Mouse (Mus musculus): ENCODE results near the gene Cyp3a16. TPM values are rescaled to one million over a fixed set of nuclear protein-coding genes. Genes with fewer than 3 reads are reported as not detected.
"Not testable (repeated sequence)": the region's sequence is repeated elsewhere in the genome, so short reads cannot be mapped to it uniquely, and the experiment has no call there.

Gene Cyp3a16
- not detected for total RNA-seq (2021)
- long read RNA-seq, experiment 1 = 0 reads
- long read RNA-seq, experiment 2 = 0 reads

GRCm38 (mm10) chr5:145469623-145470022 lies at the start of gene Cyp3a16:
Gene Cyp3a16 (minus strand): TSS chr5:145469723.
- intact Hi-C loops (cut with DNase I; ENCODE audit: low total_unique reads); DNase-seq: not testable (repeated sequence)

- intact Hi-C loops (cut with DNase I; ENCODE audit: low total_unique reads) = no loop called here
- DNase-seq = no peak
Measured at GRCm38 (mm10) chr5:145490300-145490699, 20.8 kb upstream of the Cyp3a16 start.

DNA sequence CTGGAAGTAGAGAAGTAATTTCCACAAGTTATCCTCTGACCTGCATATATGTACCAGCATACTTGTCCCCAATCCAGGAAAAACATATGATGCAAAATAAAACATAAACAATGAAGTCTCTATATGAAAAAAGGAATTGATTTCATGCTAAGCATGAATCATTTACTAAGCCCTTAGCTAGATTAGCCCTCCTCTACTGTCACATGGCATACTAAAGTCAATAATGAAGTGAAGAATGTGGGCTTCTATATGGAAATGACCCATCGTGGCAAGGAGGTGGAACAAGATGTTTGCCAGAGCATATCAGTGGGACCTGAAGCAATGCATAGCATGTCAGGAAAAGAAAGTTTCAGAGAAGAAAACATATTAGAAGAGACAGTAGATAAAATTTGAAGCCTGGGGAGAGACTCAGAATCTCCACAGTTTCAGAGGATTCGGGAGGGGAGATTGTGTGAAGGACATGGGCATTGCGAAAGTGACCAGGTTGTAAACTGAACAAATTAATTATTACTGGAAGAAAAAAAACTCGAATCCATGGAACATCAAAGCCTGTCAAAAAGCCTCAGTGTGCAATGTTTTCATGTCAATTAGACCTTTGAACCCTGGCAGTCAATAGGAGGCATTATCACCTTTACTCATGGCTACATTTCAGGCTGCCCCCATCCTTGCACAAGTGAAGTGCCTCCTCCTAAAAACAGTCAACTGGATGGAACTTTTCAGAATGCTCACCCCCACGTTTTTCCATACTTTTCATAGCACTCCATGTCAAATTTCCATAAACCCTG lies 5.0 kb downstream of the Cyp3a16 start:
- intact Hi-C loops (cut with DNase I; ENCODE audit: low total_unique reads) = no loop called here
- DNase-seq = no peak

DNA sequence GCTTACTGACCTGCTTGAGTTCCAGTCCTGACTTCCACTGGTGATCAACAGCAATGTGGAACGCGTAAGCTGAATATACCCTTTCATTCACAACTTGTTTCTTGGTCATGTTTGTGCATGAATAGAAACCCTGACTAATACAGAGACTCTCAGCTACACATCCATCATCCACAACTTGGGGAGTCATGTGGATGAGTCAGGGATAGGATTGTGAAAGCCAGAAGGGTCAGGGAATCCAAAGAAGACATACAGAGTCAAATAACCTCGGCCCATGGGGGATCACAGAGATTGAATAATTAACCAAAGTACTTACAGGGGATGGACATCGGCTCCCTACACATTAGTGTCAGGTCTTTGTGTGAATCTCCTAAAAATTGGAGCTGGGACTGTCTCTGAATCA lies 7.2 kb downstream of the Cyp3a16 start:
- DNase-seq = no peak
- intact Hi-C loops (cut with DNase I; ENCODE audit: low total_unique reads) = no loop called here

DNA sequence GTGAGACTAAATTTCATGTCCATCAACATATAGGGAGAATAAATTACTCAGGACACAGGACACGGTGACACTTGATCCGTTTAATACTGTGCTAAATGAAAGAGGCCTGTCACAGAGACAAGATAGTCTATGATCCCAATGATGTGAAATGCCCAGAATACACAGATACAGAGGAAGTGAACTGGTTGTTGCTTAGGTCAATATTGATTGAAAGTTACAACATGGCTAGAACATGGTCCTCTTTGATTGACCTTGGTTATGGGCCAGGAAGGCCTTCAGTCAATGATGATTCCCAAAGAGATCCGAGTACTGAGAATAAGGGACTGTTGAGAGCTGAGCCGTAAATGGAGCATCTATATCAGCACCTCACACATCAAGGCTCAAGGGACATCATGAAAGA lies 15.1 kb downstream of the Cyp3a16 start:
- intact Hi-C loops (cut with DNase I; ENCODE audit: low total_unique reads) = no loop called here
- no peak for DNase-seq

GRCm38 (mm10) chr5:145433688-145434087 lies 35.8 kb downstream of the Cyp3a16 start:
- DNase-seq = no peak
- intact Hi-C loops (cut with DNase I; ENCODE audit: low total_unique reads) = no loop called here

GRCm38 (mm10) chr5:145431004-145431403 lies 38.5 kb downstream of the Cyp3a16 start:
- DNase-seq = no peak

GRCm38 (mm10) chr5:145422287-145422686 lies 47.2 kb downstream of the Cyp3a16 start:
- DNase-seq = no peak
- intact Hi-C loops (cut with DNase I; ENCODE audit: low total_unique reads) = no loop called here

More at GRCm38 (mm10) chr5:145431004-145431403, 38.5 kb downstream of the Cyp3a16 start:
- intact Hi-C loops (cut with DNase I; ENCODE audit: low total_unique reads) = no loop called here

DNA sequence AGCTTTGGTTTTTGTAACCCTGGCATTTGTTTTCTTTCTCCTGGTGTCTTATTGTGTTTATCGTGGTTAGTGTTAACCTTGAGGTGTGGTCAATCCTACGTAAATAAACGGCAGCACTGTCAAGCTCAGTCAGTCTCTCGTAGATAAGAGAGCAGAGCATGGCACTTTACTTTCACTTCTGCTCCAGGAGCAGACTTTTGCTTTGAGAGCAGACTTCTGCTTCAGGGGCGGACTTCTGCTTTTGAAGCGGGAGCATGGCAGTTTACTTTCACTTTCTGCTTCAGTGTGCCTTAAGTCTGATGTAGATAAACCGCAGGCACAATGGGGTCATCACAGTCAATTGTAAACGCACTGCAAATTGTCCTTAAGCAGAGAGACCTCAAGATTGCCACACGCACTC lies 54.1 kb downstream of the Cyp3a16 start:
- DNase-seq; intact Hi-C loops (cut with DNase I; ENCODE audit: low total_unique reads): not testable (repeated sequence)

Other genes starting within 250 kb of the Cyp3a16 start
- gene Zfp655, start 238.0 kb downstream of the Cyp3a16 start, total RNA-seq (2021) = 10 to 100 TPM; 11.1 to 13.4 TPM
- 1 to 10 TPM; 8.0 to 8.8 TPM for gene Zscan25, start 189.2 kb downstream of the Cyp3a16 start, total RNA-seq (2021)
- gene Cyp3a57, start 124.4 kb downstream of the Cyp3a16 start, total RNA-seq (2021) = not detected
- not detected for gene Cyp3a41b, start 115.0 kb upstream of the Cyp3a16 start, total RNA-seq (2021)